Mouse (Mus musculus) activated CD4-positive, CD25-positive, alpha-beta regulatory T cell, adult 9 weeks (primary cell): ENCODE measurements around the gene Slu7. TPM values are rescaled to one million over a fixed set of nuclear protein-coding genes. Genes with fewer than 3 reads are reported as not detected.

Source experiments
- polyA plus RNA-seq: library from polyadenylated mRNA; unstranded; fragments of 100-300 nt; shearing (Covaris generic); gene quantifications from one replicate; pipeline ENCODE4 v1.2.1, GENCODE M21; 2017

Slu7 gene
- polyA plus RNA-seq = 108 TPM

DNA sequence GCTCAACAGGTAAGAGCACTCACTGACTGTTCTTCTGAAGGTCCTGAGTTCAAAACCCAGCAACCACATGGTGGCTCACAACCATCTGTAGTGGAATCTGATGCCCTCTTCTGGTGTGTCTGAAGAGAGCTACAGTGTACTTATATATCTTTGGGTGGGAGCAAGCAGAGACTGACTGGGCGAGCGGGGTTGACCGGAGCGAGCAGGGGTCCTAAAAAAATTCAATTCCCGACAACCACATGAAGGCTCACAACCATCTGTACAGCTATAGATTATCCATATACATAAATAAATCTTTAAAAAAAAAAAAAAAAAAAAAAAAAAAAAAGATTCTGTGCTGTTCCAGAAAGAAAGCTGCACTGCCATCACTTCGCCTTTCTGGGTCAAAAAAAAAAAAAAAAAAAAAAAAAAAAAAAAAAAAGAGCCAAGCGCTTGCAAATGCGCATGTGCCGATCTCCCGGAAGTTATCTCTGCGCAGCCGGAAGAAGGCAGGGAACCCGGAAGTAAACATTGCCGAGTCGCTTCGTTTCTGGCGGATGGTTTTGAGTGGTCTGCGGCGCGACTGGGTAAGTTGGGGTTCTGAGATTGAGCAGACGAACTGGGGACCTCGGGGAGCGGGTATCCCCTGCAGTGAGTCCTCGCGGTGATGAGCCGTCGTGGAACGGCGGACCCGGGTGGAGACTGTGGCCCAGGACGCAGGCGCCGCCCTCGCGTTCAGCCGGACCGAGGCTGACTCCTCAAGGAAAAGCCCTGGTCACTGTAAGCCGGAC lies at the start of gene Slu7:
Gene Slu7, plus strand, starts transcription at position 491 of the 770 bp plus-strand sequence.

DNA sequence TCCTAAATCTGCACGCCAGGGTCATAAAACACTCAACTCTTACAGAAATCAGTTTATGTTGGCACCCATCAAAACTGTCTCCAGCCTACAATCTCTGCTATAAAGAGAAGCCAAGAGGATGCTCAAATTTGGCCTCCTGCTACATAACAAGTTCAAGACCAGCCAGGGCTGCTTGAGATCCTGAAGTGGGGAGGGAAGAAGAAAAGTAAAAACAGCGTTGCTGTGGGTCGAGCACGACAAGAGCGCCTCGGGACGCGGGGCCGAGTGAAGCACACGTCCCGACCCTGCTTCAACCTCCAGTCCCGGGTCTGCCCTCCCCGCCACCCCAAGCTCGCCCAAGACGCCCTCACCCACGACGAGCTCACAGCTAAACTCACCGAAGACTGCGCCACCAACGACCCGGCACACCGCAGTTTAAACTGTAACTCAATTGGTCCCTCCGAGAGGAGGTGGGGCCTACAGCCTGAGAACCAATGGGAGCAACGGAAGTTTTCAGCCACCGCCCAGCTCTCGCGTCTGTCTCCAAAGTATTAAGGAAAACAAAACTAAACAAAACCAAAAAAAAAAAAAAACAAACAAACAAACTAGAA lies 7.6 kb upstream of the Slu7 start, which contains the start of gene Pttg1:
Gene Pttg1, minus strand, starts transcription at position 428 of the 590 bp plus-strand sequence.

DNA sequence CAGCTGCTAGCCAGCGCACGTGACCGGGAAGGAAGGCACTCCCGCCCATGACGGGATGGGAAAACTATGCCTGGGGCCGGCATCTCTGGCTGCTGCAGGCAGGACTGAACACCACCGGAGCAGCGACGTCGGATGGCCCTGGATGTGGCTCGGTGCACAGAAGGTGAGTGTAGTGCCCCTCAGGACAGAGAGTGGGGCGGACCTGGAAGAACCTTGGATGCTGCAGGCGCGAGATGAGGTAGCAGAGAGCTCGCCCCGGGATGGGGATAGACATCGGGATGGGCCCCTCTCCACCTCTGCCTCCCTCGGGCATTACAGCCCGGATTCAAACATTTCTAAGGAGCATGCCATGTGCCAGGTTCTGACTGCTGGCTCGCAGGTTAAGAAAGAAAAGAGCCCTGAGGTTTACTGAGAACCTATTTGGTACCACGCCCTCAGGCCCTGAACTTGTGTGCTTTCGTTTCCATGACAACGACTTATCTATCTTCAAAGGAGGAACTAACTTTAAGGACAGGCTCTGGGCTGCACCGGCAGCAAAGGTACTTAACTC lies 40.8 kb downstream of the Slu7 start, which contains the start of gene C1qtnf2:
Gene C1qtnf2, plus strand, starts transcription at position 52 of the 550 bp plus-strand sequence.

Other genes with a start within 250 kb of the Slu7 start
- gene Pttg1, start 7.5 kb upstream of the Slu7 start, polyA plus RNA-seq = 162 TPM
- not detected for gene C1qtnf2, start 40.5 kb downstream of the Slu7 start, polyA plus RNA-seq
- not detected for gene Ccnjl, start 95.0 kb downstream of the Slu7 start, polyA plus RNA-seq
- not detected for gene 4933415A04Rik, start 153.3 kb downstream of the Slu7 start, polyA plus RNA-seq
- gene Fabp6, start 167.8 kb downstream of the Slu7 start, polyA plus RNA-seq = not detected
- gene Pwwp2a, start 248.3 kb downstream of the Slu7 start, polyA plus RNA-seq = 15.0 TPM